Comparison of ENCODE assay signal across 16 mouse cellular contexts in the genomic region with DNA sequence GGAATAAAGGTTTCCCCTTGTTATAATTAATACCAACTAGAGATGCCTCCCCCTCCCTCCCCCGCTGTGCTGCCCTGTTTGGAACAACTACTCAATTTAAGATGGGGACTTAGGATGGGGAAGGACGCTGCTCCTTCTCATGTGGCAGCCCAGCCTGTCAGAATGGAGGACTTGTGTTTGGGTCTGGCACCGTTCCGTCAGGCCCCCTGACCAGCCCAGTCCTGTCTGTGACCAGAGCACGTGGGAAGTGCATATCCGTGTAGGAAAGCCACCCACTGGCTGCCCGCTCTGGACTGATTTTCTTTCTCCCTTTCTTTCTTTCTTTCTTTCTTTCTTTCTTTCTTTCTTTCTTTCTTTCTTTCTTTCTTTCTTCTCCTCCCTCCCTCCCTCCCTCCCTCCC. TPM values are rescaled to one million over a fixed set of nuclear protein-coding genes. Genes with fewer than 3 reads are reported as not detected.
A peak's percentile ranks its signal among the peaks of the same experiment; 100 is the strongest.
DNase-seq lines count a peak whose midpoint lies in the region; ATAC-seq and TF ChIP-seq lines count a peak whose summit lies in the region.
"Had no signal": no experiment of that assay in that cellular context is flagged by ENCODE, and none has a peak within 500 bp of the region (broad histone marks: within the 10 kb centered on the region; RNA-seq: fewer than 3 reads in every experiment).

No protein-coding gene starts in this region.

- peaks cover 19% of the 10 kb centered on the region for H3K4me1 ChIP-seq in heart, embryonic 12.5 days (replicated peaks)
- H3K4me1 ChIP-seq in midbrain, embryonic 15.5 days = peaks cover 7% of the 10 kb centered on the region; the same call in 1 of the 2 replicates
- peaks cover 9% of the 10 kb centered on the region for H3K4me1 ChIP-seq in midbrain, embryonic 10.5 days
- H3K4me1 ChIP-seq in forebrain, embryonic 16.5 days (replicated peaks; ENCODE audit: control insufficient read depth, insufficient read depth, low read length) = no peaks in the 10 kb centered on the region

- no peak overlapping the region for H3K4me3 ChIP-seq in heart, embryonic 12.5 days
- no peak overlapping the region; the same call in 1 of the 2 replicates for H3K4me3 ChIP-seq in layer of hippocampus, adult 2 months
- no peak overlapping the region for H3K4me3 ChIP-seq in midbrain, embryonic 15.5 days
- H3K4me3 ChIP-seq in midbrain, embryonic 10.5 days = no peak overlapping the region
- no peak overlapping the region for H3K4me3 ChIP-seq in forebrain, embryonic 16.5 days (replicated peaks; ENCODE audit: low read length)
- H3K4me3 ChIP-seq: midbrain, embryonic 12.5 days had no signal

- H3K27me3 ChIP-seq in heart, embryonic 12.5 days (replicated peaks) = no peaks in the 10 kb centered on the region
- H3K27me3 ChIP-seq in midbrain, embryonic 15.5 days (replicated peaks) = no peaks in the 10 kb centered on the region
- H3K27me3 ChIP-seq in midbrain, embryonic 10.5 days (ENCODE audit: low read depth, poor library complexity, severe bottlenecking) = no peaks in the 10 kb centered on the region
- no peaks in the 10 kb centered on the region for H3K27me3 ChIP-seq in forebrain, embryonic 16.5 days (replicated peaks; ENCODE audit: control insufficient read depth, insufficient read depth, low read length)
- H3K27me3 ChIP-seq: midbrain, embryonic 12.5 days had no signal

- ATAC-seq in heart, embryonic 12.5 days (ENCODE audit: insufficient number of reproducible peaks, low FRiP score) = no peak
- ATAC-seq in midbrain, embryonic 15.5 days (replicated peaks) = peak; percentile 76
- ATAC-seq in forebrain, embryonic 16.5 days = peak; percentile 70
- ATAC-seq: inflammation-experienced regulatory T-cells, adult 6 months; liver, postnatal 0 days had no signal

- H3K27ac ChIP-seq in heart, embryonic 12.5 days (ENCODE audit: poor library complexity, severe bottlenecking) = no peak overlapping the region
- H3K27ac ChIP-seq in layer of hippocampus, adult 2 months = peak overlapping the region; percentile 43; the same call in 1 of the 2 replicates
- H3K27ac ChIP-seq in midbrain, embryonic 15.5 days = no peak overlapping the region
- no peak overlapping the region for H3K27ac ChIP-seq in midbrain, embryonic 10.5 days (replicated peaks)
- H3K27ac ChIP-seq in forebrain, embryonic 16.5 days (ENCODE audit: low read length) = no peak overlapping the region
- H3K27ac ChIP-seq: kidney, postnatal 0 days; midbrain, embryonic 12.5 days had no signal

- H3K9ac ChIP-seq in heart, embryonic 12.5 days = no peak overlapping the region
- no peak overlapping the region for H3K9ac ChIP-seq in midbrain, embryonic 15.5 days
- H3K9ac ChIP-seq in forebrain, embryonic 16.5 days (replicated peaks; ENCODE audit: low read depth, low read length) = no peak overlapping the region
- H3K9ac ChIP-seq: liver, postnatal 0 days; midbrain, embryonic 12.5 days had no signal

- no peak for TF ChIP-seq CTCF in layer of hippocampus, adult 2 months (conservative IDR thresholded peaks at IDR 0.05)

- peak overlapping the region; percentile 9; the same call in 1 of the 2 replicates for H3K4me2 ChIP-seq in heart, embryonic 12.5 days
- H3K4me2 ChIP-seq in midbrain, embryonic 15.5 days = no peak overlapping the region
- H3K4me2 ChIP-seq in forebrain, embryonic 16.5 days (ENCODE audit: low read length) = no peak overlapping the region
- H3K4me2 ChIP-seq: midbrain, embryonic 12.5 days had no signal

- H3K36me3 ChIP-seq in heart, embryonic 12.5 days = no peaks in the 10 kb centered on the region
- H3K36me3 ChIP-seq in midbrain, embryonic 15.5 days (replicated peaks) = no peaks in the 10 kb centered on the region
- H3K36me3 ChIP-seq in midbrain, embryonic 10.5 days = no peaks in the 10 kb centered on the region
- no peaks in the 10 kb centered on the region for H3K36me3 ChIP-seq in forebrain, embryonic 16.5 days (ENCODE audit: control insufficient read depth, insufficient read depth)
- H3K36me3 ChIP-seq: midbrain, embryonic 12.5 days had no signal

- DNase-seq in heart, adult 8-10 months (ENCODE audit: low spot score) = no peak
- DNase-seq in layer of hippocampus, adult 2 months (ENCODE audit: low spot score in 2 of 2) = no peak
- DNase-seq in layer of hippocampus, adult 9-10 months (ENCODE audit: low spot score) = no peak
- DNase-seq in midbrain, embryonic 10.5 days (ENCODE audit: low spot score) = no peak
- no peak for DNase-seq in spleen, postnatal 10 days (ENCODE audit: low spot score in 2 of 2)
- DNase-seq: adrenal gland, adult 8-10 months; cerebellum, adult 9-11 months; liver, postnatal 0 days; right cerebral cortex, postnatal 14 days; thymus, adult 2 months had no signal

- no peaks in the 10 kb centered on the region for H3K9me3 ChIP-seq in heart, embryonic 12.5 days (replicated peaks)
- H3K9me3 ChIP-seq in midbrain, embryonic 15.5 days = no peaks in the 10 kb centered on the region
- H3K9me3 ChIP-seq in midbrain, embryonic 10.5 days (replicated peaks) = no peaks in the 10 kb centered on the region
- no peaks in the 10 kb centered on the region for H3K9me3 ChIP-seq in forebrain, embryonic 16.5 days (ENCODE audit: control insufficient read depth, low read length)
- H3K9me3 ChIP-seq: midbrain, embryonic 12.5 days had no signal

- WGBS in heart, embryonic 12.5 days = 27% methylated on average over 7 of the region's 7 CpGs
- WGBS in midbrain, embryonic 15.5 days = 35% methylated on average over 7 of the region's 7 CpGs
- 55% methylated on average over 7 of the region's 7 CpGs for WGBS in midbrain, embryonic 10.5 days
- WGBS in forebrain, embryonic 16.5 days = 23% methylated on average over 7 of the region's 7 CpGs

RNA-seq across cellular contexts. Expression of a gene that starts 14.9 kb away (rescaled TPM):
- polyA plus RNA-seq in heart, embryonic 12.5 days (2016; fragmentation: Nextera tagmentation; extraction: Ambion mirVana) = 9.0 and 9.4 TPM in 2 replicates
- total RNA-seq in heart, adult 8-10 months (2022) = 1 to 10 TPM; 2.4 to 4.3 (median 3.3) TPM
- 10 to 100 TPM; 70.2 to 79.1 TPM for total RNA-seq in layer of hippocampus, adult 2 months (2021)
- polyA plus RNA-seq in midbrain, embryonic 15.5 days (2015; fragmentation: Nextera tagmentation; extraction: Ambion mirVana) = 6.8 and 7.7 TPM in 2 replicates
- 3.0 and 5.1 TPM in 2 replicates for polyA plus RNA-seq in midbrain, embryonic 10.5 days (2016; fragmentation: Nextera tagmentation; extraction: Ambion mirVana)
- 5.2 and 5.5 TPM in 2 replicates for polyA plus RNA-seq in forebrain, embryonic 16.5 days (2015; fragmentation: Nextera tagmentation; extraction: Ambion mirVana)
